Mouse (Mus musculus) lung, postnatal 0 days (tissue): ENCODE results near the gene Nosip.

Source experiments
- CTCF ChIP-seq: IDR thresholded peaks from 2 replicates; pipeline ENCODE4 v1.5.1; 2016; ENCODE audit warnings: antibody characterized with exemption, mild to moderate bottlenecking
- EP300 ChIP-seq: IDR thresholded peaks from 2 replicates; pipeline ENCODE4 v1.6.1; 2016; ENCODE audit warnings: antibody characterized with exemption, mild to moderate bottlenecking, control low read depth

GRCm38 (mm10) chr7:45081016-45081415 is 18.8 kb downstream of the Nosip start:
- TF ChIP-seq CTCF (no peak), EP300 (no peak)
